Comparison of ENCODE assay signal across 7 mouse cellular contexts in the genomic region with DNA sequence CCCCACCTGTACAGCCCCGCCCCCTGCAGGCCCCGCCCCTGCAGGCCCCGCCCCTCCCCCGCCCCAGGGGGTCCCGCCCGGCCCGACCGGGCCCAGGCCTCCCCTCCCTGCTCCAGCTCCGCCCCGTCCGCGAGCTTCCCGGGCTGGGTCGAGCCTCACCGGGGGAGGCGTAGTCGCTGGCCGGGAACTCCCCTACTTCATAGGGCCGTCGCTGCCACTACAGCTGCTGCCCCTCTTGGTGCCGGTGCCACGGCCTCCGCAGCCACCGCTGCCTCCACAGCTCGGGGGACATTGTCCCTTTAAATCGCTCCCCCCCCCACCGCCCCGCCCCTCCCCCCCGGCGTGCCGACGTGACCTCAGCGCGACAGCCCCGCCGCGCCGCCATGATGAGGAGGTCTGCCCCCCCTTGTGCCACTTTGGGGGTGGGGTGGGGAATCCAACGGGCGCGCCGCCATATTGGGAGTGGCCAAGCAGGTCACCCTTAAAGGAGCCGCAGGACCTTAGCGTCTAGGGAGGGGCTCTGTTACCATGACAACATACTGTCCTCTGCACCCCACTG. TPM values are rescaled to one million over a fixed set of nuclear protein-coding genes. Genes with fewer than 3 reads are reported as not detected.
DNase-seq lines count a peak whose midpoint lies in the region; ATAC-seq lines count a peak whose summit lies in the region.

A gene (minus strand): TSS at position 339 of the 559 bp plus-strand sequence.

- peak within 1 kb of the TSS; percentile 79 for H3K9ac ChIP-seq in embryonic facial prominence, embryonic 11.5 days (replicated peaks; ENCODE audit: low read length)
- H3K9ac ChIP-seq in limb, embryonic 11.5 days (ENCODE audit: low read length), result peak within 1 kb of the TSS; percentile 73
- peak within 1 kb of the TSS; percentile 90 for H3K9ac ChIP-seq in midbrain, embryonic 14.5 days (replicated peaks; ENCODE audit: low read length)

- no peaks in the 10 kb centered on the region for H3K9me3 ChIP-seq in embryonic facial prominence, embryonic 11.5 days (replicated peaks; ENCODE audit: control insufficient read depth, low read length)
- no peaks in the 10 kb centered on the region for H3K9me3 ChIP-seq in limb, embryonic 11.5 days (ENCODE audit: control insufficient read depth, low read length)
- no peaks in the 10 kb centered on the region for H3K9me3 ChIP-seq in midbrain, embryonic 14.5 days (ENCODE audit: control insufficient read depth, low read length)

- H3K4me3 ChIP-seq in embryonic facial prominence, embryonic 11.5 days (ENCODE audit: low read depth, low read length), result peak within 1 kb of the TSS; percentile 73
- H3K4me3 ChIP-seq in limb, embryonic 11.5 days (ENCODE audit: low read depth, low read length), result peak within 1 kb of the TSS; percentile 60
- peak within 1 kb of the TSS; percentile 82 for H3K4me3 ChIP-seq in midbrain, embryonic 14.5 days (replicated peaks; ENCODE audit: low read depth, low read length)

- no peaks in the 10 kb centered on the region for H3K36me3 ChIP-seq in embryonic facial prominence, embryonic 11.5 days (replicated peaks; ENCODE audit: control insufficient read depth, insufficient read depth, low read depth, low read length)
- no peaks in the 10 kb centered on the region for H3K36me3 ChIP-seq in limb, embryonic 11.5 days (ENCODE audit: control insufficient read depth, insufficient read depth, low read length)
- H3K36me3 ChIP-seq in midbrain, embryonic 14.5 days (ENCODE audit: control insufficient read depth, insufficient read depth, low read length), result peaks cover 22% of the 10 kb centered on the region

- peak within 1 kb of the TSS; percentile 59 for H3K27ac ChIP-seq in embryonic facial prominence, embryonic 11.5 days (replicated peaks; ENCODE audit: low read depth, low read length)
- no peak within 1 kb of the TSS for H3K27ac ChIP-seq in limb, embryonic 11.5 days (replicated peaks; ENCODE audit: low read depth, low read length)
- peak within 1 kb of the TSS; percentile 85 for H3K27ac ChIP-seq in midbrain, embryonic 14.5 days (replicated peaks; ENCODE audit: low read depth, low read length)

- DNase-seq in adrenal gland, postnatal 14 days, result peak; percentile 98
- peak; percentile 94 for DNase-seq in embryonic facial prominence, embryonic 11.5 days (ENCODE audit: low spot score)
- peak; percentile 99 for DNase-seq in heart, adult 11 months
- peak; percentile 96 for DNase-seq in kidney, adult 18-20 months
- peak; percentile 95 for DNase-seq in limb, embryonic 11.5 days (ENCODE audit: low spot score)
- peak; percentile 97 for DNase-seq in midbrain, embryonic 14.5 days
- peak; percentile 88 to 90 for DNase-seq in spleen, adult 18-20 months

- ATAC-seq in embryonic facial prominence, embryonic 11.5 days (replicated peaks; ENCODE audit: insufficient number of reproducible peaks, low FRiP score, low TSS enrichment, low read depth), result peak; percentile 82
- ATAC-seq in limb, embryonic 11.5 days (ENCODE audit: insufficient number of reproducible peaks, low FRiP score, low TSS enrichment, low read depth), result peak; percentile 87
- peak; percentile 90 for ATAC-seq in midbrain, embryonic 14.5 days (ENCODE audit: low FRiP score, low TSS enrichment)

- 1% methylated on average over 20 of the region's 44 CpGs for WGBS in embryonic facial prominence, embryonic 11.5 days
- WGBS in limb, embryonic 11.5 days, result 0% methylated on average over 22 of the region's 44 CpGs
- WGBS in midbrain, embryonic 14.5 days, result under 1% methylated on average over 34 of the region's 44 CpGs

- peak within 1 kb of the TSS; percentile 97 for H3K4me2 ChIP-seq in embryonic facial prominence, embryonic 11.5 days (ENCODE audit: low read depth, low read length)
- H3K4me2 ChIP-seq in limb, embryonic 11.5 days (ENCODE audit: low read depth, severe bottlenecking), result peak within 1 kb of the TSS; percentile 71
- H3K4me2 ChIP-seq in midbrain, embryonic 14.5 days (ENCODE audit: low read length), result peak within 1 kb of the TSS; percentile 92

- H3K27me3 ChIP-seq in embryonic facial prominence, embryonic 11.5 days (ENCODE audit: control insufficient read depth, insufficient read depth, low read length), result peaks cover 26% of the 10 kb centered on the region
- H3K27me3 ChIP-seq in limb, embryonic 11.5 days (ENCODE audit: control insufficient read depth, insufficient read depth, low read length), result peaks cover 29% of the 10 kb centered on the region
- H3K27me3 ChIP-seq in midbrain, embryonic 14.5 days (ENCODE audit: control insufficient read depth, insufficient read depth, low read length), result peaks cover 22% of the 10 kb centered on the region

- no peaks in the 10 kb centered on the region for H3K4me1 ChIP-seq in embryonic facial prominence, embryonic 11.5 days (ENCODE audit: control insufficient read depth, insufficient read depth, low read length)
- 0 out of 2 replicates have a peak, but pooled peaks cover 2% of the 10 kb centered on the region for H3K4me1 ChIP-seq in limb, embryonic 11.5 days (ENCODE audit: control insufficient read depth, insufficient read depth, low read length)
- H3K4me1 ChIP-seq in midbrain, embryonic 14.5 days (ENCODE audit: control insufficient read depth, insufficient read depth, low read length), result peaks cover 13% of the 10 kb centered on the region

RNA-seq across cellular contexts. Expression of the gene that starts here (rescaled TPM):
- 41.8 and 47.9 TPM in 2 replicates for total RNA-seq in adrenal gland, postnatal 14 days (2021)
- polyA plus RNA-seq in embryonic facial prominence, embryonic 11.5 days (2014; fragmentation: Nextera tagmentation; extraction: Ambion mirVana), result 27.5 and 31.9 TPM in 2 replicates
- 39.7 and 42.7 TPM in 2 replicates for polyA plus RNA-seq in limb, embryonic 11.5 days (2014; fragmentation: Nextera tagmentation; extraction: Ambion mirVana)
- polyA plus RNA-seq in midbrain, embryonic 14.5 days (2014; fragmentation: Nextera tagmentation; extraction: Ambion mirVana), result 40.8 and 59.2 TPM in 2 replicates
